Comparison of ENCODE assay signal across 9 mouse cellular contexts in the genomic region with DNA sequence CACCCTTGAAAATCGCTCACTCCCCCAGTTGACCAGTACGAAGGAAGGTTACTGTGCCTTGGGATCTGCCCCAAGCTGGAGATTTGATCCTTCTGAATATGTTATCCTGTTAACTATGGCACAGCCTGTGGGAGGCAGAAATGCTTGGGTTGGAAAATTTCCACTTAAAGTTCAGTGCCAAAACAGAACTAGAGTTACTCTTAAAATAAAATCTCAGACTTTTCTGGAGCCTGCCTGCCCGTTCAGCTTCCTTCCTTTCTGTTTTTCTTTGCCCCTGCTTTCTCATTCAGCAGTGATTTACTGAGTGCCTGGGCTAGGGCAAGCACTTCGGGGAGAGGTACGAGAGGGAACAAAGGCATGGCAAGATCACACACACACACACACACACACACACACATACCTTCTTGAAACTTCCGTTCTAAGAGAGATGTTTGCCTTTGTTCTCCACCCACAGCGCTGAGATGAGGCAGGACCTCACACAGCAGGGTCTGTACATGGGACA.
DNase-seq lines count a peak whose midpoint lies in the region; ATAC-seq and TF ChIP-seq lines count a peak whose summit lies in the region.
"Had no signal": no experiment of that assay in that cellular context is flagged by ENCODE, and none has a peak within 500 bp of the region (broad histone marks: within the 10 kb centered on the region; RNA-seq: fewer than 3 reads in every experiment).

No protein-coding gene starts in this region.

- no peak overlapping the region for H3K4me2 ChIP-seq in hindbrain, embryonic 15.5 days
- no peak overlapping the region for H3K4me2 ChIP-seq in hindbrain, embryonic 14.5 days (replicated peaks)
- H3K4me2 ChIP-seq: hindbrain, embryonic 12.5 days; liver, embryonic 12.5 days had no signal

- no peaks in the 10 kb centered on the region for H3K9me3 ChIP-seq in hindbrain, embryonic 15.5 days
- no peaks in the 10 kb centered on the region for H3K9me3 ChIP-seq in hindbrain, embryonic 14.5 days (ENCODE audit: control insufficient read depth, low read length)
- H3K9me3 ChIP-seq: hindbrain, embryonic 12.5 days; liver, embryonic 12.5 days had no signal

- DNase-seq in hindbrain, embryonic 14.5 days (ENCODE audit: low spot score) = no peak
- peak; percentile 61 for DNase-seq in NIH3T3 (ENCODE audit: low read depth)
- DNase-seq in brain, embryonic 14.5 days (ENCODE audit: low read depth) = peak; percentile 38
- peak; percentile 10 for DNase-seq in lung, postnatal 14 days
- DNase-seq in right cerebral cortex, adult 18-20 months = no peak
- no peak for DNase-seq in testis, postnatal 10 days (ENCODE audit: low spot score)

- no peaks in the 10 kb centered on the region for H3K27me3 ChIP-seq in hindbrain, embryonic 15.5 days
- H3K27me3 ChIP-seq in hindbrain, embryonic 14.5 days (ENCODE audit: control insufficient read depth, insufficient read depth, low read length) = no peaks in the 10 kb centered on the region
- H3K27me3 ChIP-seq: hindbrain, embryonic 12.5 days; liver, embryonic 12.5 days had no signal

- H3K27ac ChIP-seq in hindbrain, embryonic 15.5 days (replicated peaks) = 0 out of 2 replicates have a peak overlapping the region, but pooled peaks have one; percentile 30
- no peak overlapping the region for H3K27ac ChIP-seq in hindbrain, embryonic 14.5 days
- H3K27ac ChIP-seq: hindbrain, embryonic 12.5 days; liver, embryonic 12.5 days had no signal

- ATAC-seq in hindbrain, embryonic 15.5 days (ENCODE audit: low FRiP score, low read depth) = no peak
- ATAC-seq in hindbrain, embryonic 14.5 days (ENCODE audit: low FRiP score) = no peak
- ATAC-seq: liver, embryonic 12.5 days had no signal

- H3K36me3 ChIP-seq in hindbrain, embryonic 15.5 days = no peaks in the 10 kb centered on the region
- H3K36me3 ChIP-seq in hindbrain, embryonic 14.5 days (replicated peaks; ENCODE audit: control insufficient read depth, insufficient read depth) = no peaks in the 10 kb centered on the region
- H3K36me3 ChIP-seq: hindbrain, embryonic 12.5 days; liver, embryonic 12.5 days had no signal

- TF ChIP-seq POLR2A in brain, embryonic 14.5 days (IDR thresholded peaks at IDR 0.05; ENCODE audit: borderline replicate concordance, extremely low read depth, insufficient read depth, insufficient read length, poor library complexity, severe bottlenecking) = no peak

- no peak overlapping the region for H3K4me3 ChIP-seq in hindbrain, embryonic 15.5 days
- no peak overlapping the region for H3K4me3 ChIP-seq in hindbrain, embryonic 14.5 days (replicated peaks; ENCODE audit: low read length)
- H3K4me3 ChIP-seq: hindbrain, embryonic 12.5 days; liver, embryonic 12.5 days had no signal

- no peak for TF ChIP-seq CTCF in brain, embryonic 14.5 days (IDR thresholded peaks at IDR 0.05; ENCODE audit: borderline replicate concordance, extremely low read depth, insufficient read depth, insufficient read length)

- no peak overlapping the region for H3K9ac ChIP-seq in hindbrain, embryonic 15.5 days
- H3K9ac ChIP-seq in hindbrain, embryonic 14.5 days = no peak overlapping the region
- H3K9ac ChIP-seq: hindbrain, embryonic 12.5 days; liver, embryonic 12.5 days had no signal

- H3K4me1 ChIP-seq in hindbrain, embryonic 15.5 days (replicated peaks) = peaks cover 4% of the 10 kb centered on the region; the same call in 1 of the 2 replicates
- H3K4me1 ChIP-seq in hindbrain, embryonic 14.5 days (replicated peaks; ENCODE audit: control insufficient read depth, insufficient read depth, low read length) = peaks cover under 1% of the 10 kb centered on the region; the same call in 1 of the 2 replicates
- H3K4me1 ChIP-seq: liver, embryonic 12.5 days had no signal

- 39% methylated on average over 7 of the region's 7 CpGs for WGBS in hindbrain, embryonic 15.5 days
- WGBS in hindbrain, embryonic 14.5 days = 42% methylated on average over 7 of the region's 7 CpGs

Comparison
In these comparisons a context has a peak if more than half of its experiments do, and no peak if none do; other contexts are left out.
1. DNase-seq: peak in NIH3T3 (single experiment), brain, embryonic 14.5 days (single experiment) and lung, postnatal 14 days (single experiment); none in hindbrain, embryonic 14.5 days (single experiment), right cerebral cortex, adult 18-20 months (single experiment) and testis, postnatal 10 days (single experiment).